Mouse (Mus musculus) olfactory bulb, adult 2 months (tissue): ENCODE measurements around the gene Mthfr. TPM values are rescaled to one million over a fixed set of nuclear protein-coding genes. Genes with fewer than 3 reads are reported as not detected.

ENCODE experiments used
- H3K27ac ChIP-seq: fragments of 200-500 bp; 2 replicates; pipeline ENCODE4 v1.5.1; 2012; ENCODE audit warnings: low read depth, low read length; ENCODE audit not compliant: insufficient read depth
- H3K4me1 ChIP-seq: fragments of 200-500 bp; 2 replicates; pipeline ENCODE4 v1.6.1; 2012; ENCODE audit warnings: low read length; ENCODE audit not compliant: control insufficient read depth, insufficient read depth
- H3K4me3 ChIP-seq: fragments of 200-500 bp; 2 replicates; pipeline ENCODE4 v1.5.1; 2012; ENCODE audit warnings: mild to moderate bottlenecking, low read depth, low read length, moderate library complexity; ENCODE audit not compliant: insufficient read depth
- CTCF ChIP-seq: fragments of 200-500 bp; IDR thresholded peaks from 2 replicates; pipeline ENCODE4 v1.5.1; 2012; ENCODE audit warnings: low read depth, mild to moderate bottlenecking, low read length, moderate library complexity; ENCODE audit not compliant: insufficient read depth
- POLR2A ChIP-seq: fragments of 200-500 bp; IDR thresholded peaks from 2 replicates; pipeline ENCODE4 v1.6.1; 2012; ENCODE audit warnings: mild to moderate bottlenecking, low read depth, low read length, moderate library complexity; ENCODE audit not compliant: insufficient read depth
- WGBS: fragments of 180-500 bp; shearing (Covaris S2); methylation state at CpG from one replicate; pipeline ENCODE4 v1.1.7; 2018; 5-methylcytosine and 5-hydroxymethylcytosine counted together
- polyA plus RNA-seq: library from polyadenylated mRNA; stranded (reverse); fragments of >200 nt; gene quantifications from 2 replicates; pipeline ENCODE4 v1.2.4, GENCODE M21; 2012; ENCODE audit warnings: low replicate concordance; ENCODE audit not compliant: missing spikeins, insufficient read depth, insufficient read length

Mthfr gene
- polyA plus RNA-seq, 1 experiment, result not detected

- WGBS, result 93% methylated on average over 1 of the region's 1 CpGs
- H3K27ac ChIP-seq, result no peak overlapping the region
- H3K4me3 ChIP-seq, result no peak overlapping the region
- peaks cover 11% of the 10 kb centered on the region for H3K4me1 ChIP-seq
- TF ChIP-seq CTCF (no peak), POLR2A (no peak)
These were observed 52.3 kb downstream of the Mthfr start for GRCm38 (mm10) chr4:148091181-148091580.

- 93% methylated on average over 11 of the region's 11 CpGs for WGBS
- Histone ChIP-seq H3K4me3 (no peak overlapping the region), H3K4me1 (peaks cover 4% of the 10 kb centered on the region), H3K27ac (no peak overlapping the region)
- no peak for TF ChIP-seq CTCF
- no peak for TF ChIP-seq POLR2A
These were observed 53.8 kb downstream of the Mthfr start for GRCm38 (mm10) chr4:148092551-148093271.

DNA sequence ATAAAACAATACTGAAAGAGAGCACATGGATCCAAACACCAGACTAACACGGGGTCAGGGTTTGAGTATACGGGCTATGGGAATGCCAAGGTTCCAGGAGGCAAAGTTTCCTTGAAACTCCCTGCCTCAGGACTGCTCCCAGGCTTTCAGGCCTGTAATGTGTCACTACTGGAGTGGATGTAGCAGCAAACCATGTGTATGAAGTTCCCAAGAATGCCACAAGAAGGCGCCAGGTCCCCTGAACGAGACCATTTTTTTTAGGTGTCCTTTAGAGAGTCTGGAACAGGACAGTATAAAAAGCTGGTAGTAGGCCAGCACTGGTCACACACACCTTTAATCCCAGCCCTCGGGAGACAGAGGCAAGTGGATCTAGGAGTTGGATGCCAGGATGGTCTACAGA lies 55.3 kb downstream of the Mthfr start:
- no peak for TF ChIP-seq CTCF
- no peak for TF ChIP-seq POLR2A
- 69% methylated on average over 5 of the region's 5 CpGs for WGBS
- Histone ChIP-seq H3K4me1 (no peaks in the 10 kb centered on the region), H3K27ac (no peak overlapping the region), H3K4me3 (no peak overlapping the region)

- no peak for TF ChIP-seq CTCF
- no peak for TF ChIP-seq POLR2A
- 80% methylated on average over 4 of the region's 4 CpGs for WGBS
- Histone ChIP-seq H3K27ac (no peak overlapping the region), H3K4me1 (no peaks in the 10 kb centered on the region), H3K4me3 (no peak overlapping the region)
These were observed 56.2 kb downstream of the Mthfr start for GRCm38 (mm10) chr4:148095081-148095480.

DNA sequence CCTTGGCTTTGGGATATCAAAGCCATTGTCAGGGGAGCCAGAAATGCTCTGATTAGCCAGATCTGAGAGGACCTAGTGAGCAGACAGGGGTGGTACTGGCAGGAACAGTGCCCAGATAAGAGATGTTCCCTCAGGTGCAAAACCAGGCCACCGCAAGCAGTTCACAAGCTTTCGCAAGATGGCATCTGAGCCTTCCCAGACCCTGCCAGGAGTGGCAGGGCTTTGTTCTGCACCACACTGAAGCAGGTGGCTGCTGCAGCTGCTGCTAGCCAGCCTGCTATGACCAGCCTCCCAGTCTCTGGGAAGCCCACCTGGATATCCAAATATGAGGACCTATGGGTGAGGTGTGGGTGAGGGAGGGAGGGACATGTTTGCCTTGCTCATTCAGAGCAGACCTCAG lies 59.1 kb downstream of the Mthfr start:
- no peak for TF ChIP-seq POLR2A
- TF ChIP-seq CTCF, result no peak
- Histone ChIP-seq H3K4me1 (peaks cover 4% of the 10 kb centered on the region), H3K27ac (no peak overlapping the region), H3K4me3 (no peak overlapping the region)
- 100% methylated on average over 2 of the region's 2 CpGs for WGBS

GRCm38 (mm10) chr4:148098666-148099065 lies 59.8 kb downstream of the Mthfr start:
- Histone ChIP-seq H3K4me1 (peaks cover 4% of the 10 kb centered on the region), H3K4me3 (no peak overlapping the region), H3K27ac (no peak overlapping the region)
- WGBS, result 92% methylated on average over 3 of the region's 3 CpGs
- TF ChIP-seq CTCF, result no peak
- no peak for TF ChIP-seq POLR2A

GRCm38 (mm10) chr4:148101801-148102527 lies 63.1 kb downstream of the Mthfr start:
- Histone ChIP-seq H3K4me1 (peaks cover 4% of the 10 kb centered on the region), H3K27ac (no peak overlapping the region), H3K4me3 (peak overlapping the region; percentile 40)
- 14% methylated on average over 29 of the region's 29 CpGs for WGBS
- peak; percentile 48; the same call in 1 of the 2 replicates for TF ChIP-seq CTCF
- TF ChIP-seq POLR2A, result no peak

- WGBS, result 93% methylated on average over 3 of the region's 3 CpGs
These were observed 65.3 kb downstream of the Mthfr start for GRCm38 (mm10) chr4:148104146-148104545.

GRCm38 (mm10) chr4:148107621-148108291 lies 68.9 kb downstream of the Mthfr start:
- peaks cover 20% of the 10 kb centered on the region for H3K4me1 ChIP-seq
- H3K27ac ChIP-seq, result no peak overlapping the region
- 60% methylated on average over 22 of the region's 22 CpGs for WGBS
- H3K4me3 ChIP-seq, result no peak overlapping the region
- TF ChIP-seq CTCF, result no peak
- TF ChIP-seq POLR2A, result no peak

More at GRCm38 (mm10) chr4:148104146-148104545, 65.3 kb downstream of the Mthfr start:
- peaks cover 23% of the 10 kb centered on the region for H3K4me1 ChIP-seq
- TF ChIP-seq CTCF (no peak), POLR2A (no peak)
- no peak overlapping the region for H3K27ac ChIP-seq
- H3K4me3 ChIP-seq, result no peak overlapping the region
